Mouse (Mus musculus): ENCODE data around the gene Rad21l. TPM values are rescaled to one million over a fixed set of nuclear protein-coding genes. Genes with fewer than 3 reads are reported as not detected.
"Not testable (repeated sequence)": the region's sequence is repeated elsewhere in the genome, so short reads cannot be mapped to it uniquely, and the experiment has no call there.

Rad21l gene
- total RNA-seq, 2 experiments from 2014 or later, result 0.61 to 0.95 TPM

GRCm38 (mm10) chr2:151628011-151628410, 40.3 kb downstream of the Rad21l start:
- DNase-seq, result no peak

- no peak for DNase-seq
Observed at GRCm38 (mm10) chr2:151626296-151626695, 42.0 kb downstream of the Rad21l start.

- no peak for DNase-seq
Observed at GRCm38 (mm10) chr2:151623776-151624175, 44.6 kb downstream of the Rad21l start.

DNA sequence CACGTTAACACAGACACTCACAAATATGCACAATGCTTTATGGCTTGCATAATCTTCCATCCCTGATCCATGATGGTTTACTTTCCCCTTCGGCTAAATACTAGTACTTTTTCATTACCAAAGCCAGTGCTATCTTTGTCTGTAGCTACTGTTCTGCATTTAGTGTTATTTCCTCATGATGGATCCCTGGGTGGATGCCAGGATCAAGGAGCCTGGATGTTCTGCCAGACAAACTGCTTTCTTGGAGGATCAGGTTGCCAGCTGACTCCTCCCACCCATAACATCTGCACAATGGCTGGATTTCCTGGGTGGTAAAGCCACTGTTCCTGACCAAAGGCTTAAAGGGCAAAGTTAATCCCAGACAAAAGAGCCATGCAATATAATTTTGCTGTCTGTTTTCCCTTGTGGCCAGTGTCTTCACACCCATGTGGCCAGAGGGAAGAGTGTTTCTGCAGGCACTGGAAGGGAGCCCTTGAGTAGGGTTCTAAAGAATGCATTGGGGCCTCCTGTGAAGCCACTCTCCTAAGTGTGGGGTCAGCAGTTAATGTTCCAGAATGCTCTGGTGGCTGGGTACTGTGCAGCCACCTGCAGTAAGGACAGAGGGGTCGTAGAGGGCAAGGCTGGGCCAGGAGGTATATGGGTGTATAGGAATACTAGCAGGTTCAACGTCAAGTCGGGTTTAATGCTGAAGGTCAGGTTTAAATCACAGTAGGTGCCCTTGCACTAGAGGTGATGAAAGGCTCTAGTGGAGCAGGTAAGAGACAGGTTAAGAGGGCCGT, 51.6 kb downstream of the Rad21l start:
- DNase-seq, result no peak

- not testable (repeated sequence) for DNase-seq
Observed at GRCm38 (mm10) chr2:151615779-151616178, 52.6 kb downstream of the Rad21l start.

DNA sequence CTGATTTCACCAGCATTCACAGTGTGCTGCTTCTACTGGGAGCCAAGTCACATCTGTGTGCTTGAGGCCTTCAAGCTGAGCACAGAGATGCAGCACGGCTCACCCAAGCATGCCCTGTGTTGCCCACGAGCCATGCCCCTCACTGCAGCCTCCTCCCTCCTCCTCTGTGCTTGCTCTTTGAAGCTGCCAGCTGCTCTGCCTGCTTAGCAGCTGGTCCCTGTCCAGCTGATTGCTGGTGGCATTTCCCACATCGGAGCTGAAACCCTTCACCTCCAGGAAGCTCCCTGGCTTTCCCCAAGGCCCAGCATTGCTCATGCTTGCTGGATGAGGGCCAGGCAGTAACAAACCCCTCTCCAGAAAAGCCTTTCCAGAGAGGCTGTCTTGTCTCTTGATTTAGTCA, 58.4 kb downstream of the Rad21l start:
- DNase-seq, result no peak

DNA sequence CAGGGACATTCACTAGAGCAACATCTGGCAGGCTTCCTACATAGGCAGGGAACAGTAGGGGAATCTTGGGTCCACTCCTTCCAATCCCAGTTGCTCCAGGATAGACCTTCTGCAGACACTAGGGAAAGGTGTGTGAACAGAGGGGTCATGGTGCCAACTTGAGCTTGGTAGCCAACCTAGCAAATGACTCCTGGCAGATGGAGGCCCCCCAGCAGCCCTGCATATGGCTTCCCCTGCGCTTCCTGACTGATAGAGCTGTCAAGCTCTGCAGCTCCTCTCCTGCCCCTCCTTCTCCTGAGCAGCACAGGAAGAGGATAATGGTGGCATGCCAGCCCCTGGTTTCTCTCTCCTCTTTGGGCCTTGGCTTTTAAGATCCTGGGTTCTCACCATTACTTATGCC, 59.9 kb downstream of the Rad21l start:
- no peak for DNase-seq

- peak; percentile 70 to 75 for DNase-seq
Observed at GRCm38 (mm10) chr2:151605437-151605987, 62.8 kb downstream of the Rad21l start.

GRCm38 (mm10) chr2:151603630-151604029, 64.7 kb downstream of the Rad21l start:
- DNase-seq, result peak; percentile 48 to 58

- no peak for DNase-seq
Observed at GRCm38 (mm10) chr2:151602106-151602505, 66.2 kb downstream of the Rad21l start.

DNA sequence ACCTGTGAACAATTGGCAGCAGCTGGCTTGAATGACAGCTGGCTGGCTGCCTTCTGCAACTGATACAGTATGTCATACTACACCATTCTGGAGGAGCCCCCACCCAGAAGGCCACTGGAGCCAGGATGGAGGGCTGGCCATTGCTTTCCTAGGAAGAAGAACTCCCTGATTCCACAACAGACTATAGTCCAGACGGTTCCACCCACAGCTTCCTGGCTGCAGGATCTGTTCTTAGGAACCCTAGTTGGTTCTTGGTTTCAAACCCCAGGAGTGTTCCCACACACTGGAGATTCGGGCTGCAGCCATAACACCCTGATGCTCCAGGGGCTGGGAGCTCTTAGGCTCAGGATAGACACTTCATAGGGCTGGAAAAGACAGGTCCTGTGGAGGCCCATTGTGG, 70.3 kb downstream of the Rad21l start:
- peak in 1 of 2 experiments; percentile 55 for DNase-seq

Other genes starting within 250 kb of the Rad21l start
- gene 4921509C19Rik, start 192.4 kb downstream of the Rad21l start, total RNA-seq (2021), result not detected
- 100 to 1,000 TPM; 144 to 148 TPM for gene Nsfl1c, start 174.4 kb downstream of the Rad21l start, total RNA-seq (2021)
- 100 to 1,000 TPM; 926 to 966 TPM for gene Fkbp1a, start 126.0 kb downstream of the Rad21l start, total RNA-seq (2021)
- 1 to 10 TPM; 1.5 to 1.6 TPM for gene Sdcbp2, start 95.9 kb downstream of the Rad21l start, total RNA-seq (2021)
- gene Snph, start 35.9 kb downstream of the Rad21l start, total RNA-seq (2021), result 100 to 1,000 TPM; 388 to 405 TPM
- gene Tmem74b, start 33.5 kb upstream of the Rad21l start, total RNA-seq (2021), result 1 to 10 TPM; 4.4 to 4.8 TPM
- 10 to 100 TPM; 31.3 to 33.7 TPM for gene Psmf1, start 75.7 kb upstream of the Rad21l start, total RNA-seq (2021)
- gene Rspo4, start 174.4 kb upstream of the Rad21l start, total RNA-seq (2021), result not detected
- under 1 TPM; 0.15 to 0.25 TPM for gene Angpt4, start 242.7 kb upstream of the Rad21l start, total RNA-seq (2021)

Data from layer of hippocampus, postnatal 36 days (tissue).